7 mouse cellular contexts compared by ENCODE assay signal in the genomic region with DNA sequence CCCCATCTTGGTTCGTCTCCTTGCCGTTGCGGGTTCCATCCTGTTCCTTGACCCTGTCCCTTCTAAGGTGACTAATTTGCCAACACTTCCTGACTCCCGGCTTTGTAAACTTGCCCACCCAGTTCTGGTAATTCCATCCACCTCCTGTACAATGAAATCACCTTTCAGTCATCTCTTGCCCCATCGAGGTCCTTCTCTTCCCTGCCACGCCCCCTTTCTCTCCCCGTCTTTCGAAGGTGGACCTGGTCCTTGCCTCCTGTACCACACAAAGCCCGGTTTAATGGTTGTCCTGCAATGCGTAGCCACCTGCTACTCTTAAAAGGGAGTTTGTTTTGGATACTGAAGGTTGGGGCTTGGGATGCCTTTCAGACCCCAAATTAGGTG. TPM values are rescaled to one million over a fixed set of nuclear protein-coding genes. Genes with fewer than 3 reads are reported as not detected.
DNase-seq lines count a peak whose midpoint lies in the region; ATAC-seq and TF ChIP-seq lines count a peak whose summit lies in the region.

No protein-coding gene starts in this region.

- H3K9ac ChIP-seq in embryonic facial prominence, embryonic 14.5 days (ENCODE audit: low read depth, low read length), result peak overlapping the region; percentile 83
- H3K9ac ChIP-seq in kidney, postnatal 0 days (ENCODE audit: low read depth, low read length), result peak overlapping the region; percentile 71
- H3K9ac ChIP-seq in midbrain, postnatal 0 days (replicated peaks; ENCODE audit: low read length, poor library complexity, severe bottlenecking), result peak overlapping the region; percentile 75

- H3K4me2 ChIP-seq in embryonic facial prominence, embryonic 14.5 days (ENCODE audit: low read depth, low read length), result peak overlapping the region; percentile 94
- H3K4me2 ChIP-seq in kidney, postnatal 0 days (ENCODE audit: low read length), result peak overlapping the region; percentile 97
- H3K4me2 ChIP-seq in midbrain, postnatal 0 days (ENCODE audit: low read depth, low read length, poor library complexity, severe bottlenecking), result peak overlapping the region; percentile 72

- H3K27ac ChIP-seq in embryonic facial prominence, embryonic 14.5 days (replicated peaks; ENCODE audit: low read depth, low read length), result no peak overlapping the region
- peak overlapping the region; percentile 60; the same call in 1 of the 2 replicates for H3K27ac ChIP-seq in kidney, postnatal 0 days
- H3K27ac ChIP-seq in midbrain, postnatal 0 days (ENCODE audit: low read depth, low read length), result no peak overlapping the region; the same call in 1 of the 2 replicates

- peak; percentile 16 to 24 for DNase-seq in spleen, postnatal 10 days (ENCODE audit: low spot score in 2 of 2)
- no peak for DNase-seq in spleen, postnatal 14 days (ENCODE audit: low spot score in 2 of 2)
- peak; percentile 7 for DNase-seq in embryonic facial prominence, embryonic 14.5 days (ENCODE audit: low spot score)
- peak; percentile 34 for DNase-seq in kidney, postnatal 0 days (ENCODE audit: low spot score)
- DNase-seq in midbrain, postnatal 0 days (ENCODE audit: low spot score), result peak; percentile 18
- no peak for DNase-seq in left cerebral cortex, postnatal 36 days (ENCODE audit: low spot score in 2 of 2)
- no peak for DNase-seq in right cerebral cortex, postnatal 10 days (ENCODE audit: low spot score in 2 of 2)

- WGBS in embryonic facial prominence, embryonic 14.5 days, result 2% methylated on average over 10 of the region's 10 CpGs
- 0% methylated on average over 10 of the region's 10 CpGs for WGBS in kidney, postnatal 0 days
- WGBS in midbrain, postnatal 0 days, result 2% methylated on average over 10 of the region's 10 CpGs

- no peaks in the 10 kb centered on the region for H3K9me3 ChIP-seq in embryonic facial prominence, embryonic 14.5 days (ENCODE audit: control insufficient read depth, low read length)
- H3K9me3 ChIP-seq in kidney, postnatal 0 days (replicated peaks; ENCODE audit: low read length), result no peaks in the 10 kb centered on the region
- no peaks in the 10 kb centered on the region for H3K9me3 ChIP-seq in midbrain, postnatal 0 days (ENCODE audit: low read length)

- H3K4me3 ChIP-seq in embryonic facial prominence, embryonic 14.5 days (ENCODE audit: low read depth, low read length), result peak overlapping the region; percentile 79
- peak overlapping the region; percentile 90 for H3K4me3 ChIP-seq in kidney, postnatal 0 days (replicated peaks; ENCODE audit: low read depth, low read length)
- peak overlapping the region; percentile 82 for H3K4me3 ChIP-seq in midbrain, postnatal 0 days (ENCODE audit: low read depth, low read length)

- no peak for TF ChIP-seq CTCF in kidney, postnatal 0 days (IDR thresholded peaks at IDR 0.05; ENCODE audit: low read depth)
- no peak for TF ChIP-seq CTCF in midbrain, postnatal 0 days (IDR thresholded peaks at IDR 0.05)

- no peaks in the 10 kb centered on the region for H3K4me1 ChIP-seq in embryonic facial prominence, embryonic 14.5 days (ENCODE audit: control insufficient read depth, insufficient read depth, low read length)
- H3K4me1 ChIP-seq in kidney, postnatal 0 days (replicated peaks; ENCODE audit: insufficient read depth, low read length), result peaks cover 4% of the 10 kb centered on the region; the same call in 1 of the 2 replicates
- peaks cover 5% of the 10 kb centered on the region; the same call in 1 of the 2 replicates for H3K4me1 ChIP-seq in midbrain, postnatal 0 days (ENCODE audit: insufficient read depth, low read length)

- no peaks in the 10 kb centered on the region for H3K27me3 ChIP-seq in embryonic facial prominence, embryonic 14.5 days (replicated peaks; ENCODE audit: control insufficient read depth, insufficient read depth, low read length)
- H3K27me3 ChIP-seq in kidney, postnatal 0 days (ENCODE audit: insufficient read depth, low read length), result no peaks in the 10 kb centered on the region
- H3K27me3 ChIP-seq in midbrain, postnatal 0 days (ENCODE audit: insufficient read depth, low read length), result no peaks in the 10 kb centered on the region

- ATAC-seq in embryonic facial prominence, embryonic 14.5 days (ENCODE audit: low read depth), result no peak; the same call in 1 of the 2 replicates
- 0 out of 2 replicates have a peak, but pooled peaks have one; percentile 1 for ATAC-seq in kidney, postnatal 0 days (replicated peaks; ENCODE audit: low FRiP score, low read depth)
- ATAC-seq in midbrain, postnatal 0 days (ENCODE audit: low FRiP score), result peak; percentile 48

- no peaks in the 10 kb centered on the region for H3K36me3 ChIP-seq in embryonic facial prominence, embryonic 14.5 days (ENCODE audit: control insufficient read depth, insufficient read depth, low read length)
- H3K36me3 ChIP-seq in kidney, postnatal 0 days (ENCODE audit: insufficient read depth, low read length), result no peaks in the 10 kb centered on the region
- H3K36me3 ChIP-seq in midbrain, postnatal 0 days (ENCODE audit: insufficient read depth, low read length), result no peaks in the 10 kb centered on the region; the same call in 1 of the 2 replicates

- intact Hi-C loops in left cerebral cortex, postnatal 36 days (cut with DNase I), result loop anchor here (5.0 kb wide), 3 partner anchors 47 to 1367 kb away; a partner anchor contains a TSS

RNA-seq across cellular contexts. Expression of a gene that starts 0.8 kb away (rescaled TPM):
- polyA plus RNA-seq in embryonic facial prominence, embryonic 14.5 days (2014; fragmentation: Nextera tagmentation; extraction: Ambion mirVana), result 106 and 114 TPM in 2 replicates
- polyA plus RNA-seq in kidney, postnatal 0 days (2015; fragmentation: Nextera tagmentation; extraction: Ambion mirVana), result 132 and 135 TPM in 2 replicates
- 75.7 and 85.0 TPM in 2 replicates for total RNA-seq in midbrain, postnatal 0 days (2014; rRNA removed)
- polyA plus RNA-seq in midbrain, postnatal 0 days (2015; fragmentation: Nextera tagmentation; extraction: Ambion mirVana), result 261 and 269 TPM in 2 replicates
- total RNA-seq in left cerebral cortex, postnatal 36 days (2021), result 10 to 100 TPM; 36.1 to 40.2 TPM

RNA-seq across cellular contexts. Expression of a gene that starts 14.0 kb away (rescaled TPM):
- polyA plus RNA-seq in embryonic facial prominence, embryonic 14.5 days (2014; fragmentation: Nextera tagmentation; extraction: Ambion mirVana), result 68.8 and 77.9 TPM in 2 replicates
- polyA plus RNA-seq in kidney, postnatal 0 days (2015; fragmentation: Nextera tagmentation; extraction: Ambion mirVana), result 110 and 113 TPM in 2 replicates
- total RNA-seq in midbrain, postnatal 0 days (2014; rRNA removed), result 25.4 and 26.9 TPM in 2 replicates
- 77.8 and 81.5 TPM in 2 replicates for polyA plus RNA-seq in midbrain, postnatal 0 days (2015; fragmentation: Nextera tagmentation; extraction: Ambion mirVana)
- 10 to 100 TPM; 57.3 to 58.6 TPM for total RNA-seq in left cerebral cortex, postnatal 36 days (2021)

RNA-seq across cellular contexts. Expression of a gene that starts 45.5 kb away (rescaled TPM):
- 15.7 and 17.3 TPM in 2 replicates for polyA plus RNA-seq in embryonic facial prominence, embryonic 14.5 days (2014; fragmentation: Nextera tagmentation; extraction: Ambion mirVana)
- polyA plus RNA-seq in kidney, postnatal 0 days (2015; fragmentation: Nextera tagmentation; extraction: Ambion mirVana), result 15.9 and 16.3 TPM in 2 replicates
- total RNA-seq in midbrain, postnatal 0 days (2014; rRNA removed), result 21.0 and 21.6 TPM in 2 replicates
- polyA plus RNA-seq in midbrain, postnatal 0 days (2015; fragmentation: Nextera tagmentation; extraction: Ambion mirVana), result 5.7 and 6.0 TPM in 2 replicates
- 10 to 100 TPM in 1 of 2 experiments, 1 to 10 TPM in 1; 6.1 to 12.0 TPM for total RNA-seq in left cerebral cortex, postnatal 36 days (2021)

Comparison
In these comparisons a context has a peak if more than half of its experiments do, and no peak if none do; other contexts are left out.
1. DNase-seq: peak in spleen, postnatal 10 days (2 of 2), embryonic facial prominence, embryonic 14.5 days (single experiment), kidney, postnatal 0 days (single experiment) and midbrain, postnatal 0 days (single experiment); none in spleen, postnatal 14 days (0 of 2), left cerebral cortex, postnatal 36 days (0 of 2) and right cerebral cortex, postnatal 10 days (0 of 2).
2. Peak in every context shown above with its lines, with median percentiles within 50 percentile points of each other: H3K4me2 ChIP-seq, H3K4me3 ChIP-seq and H3K9ac ChIP-seq.